Mouse (Mus musculus) kidney, adult 2 months (tissue): ENCODE measurements at regions not wholly inside any gene's neighbourhood (a gene's known extent, or its start where the extent isn't known, plus 50 kb on each side); places are given as distances from the start of the nearest gene placed in this dataset.
"Not testable (repeated sequence)": the region's sequence is repeated elsewhere in the genome, so short reads cannot be mapped to it uniquely, and the experiment has no call there.

Source experiments
- CTCF ChIP-seq: fragments of 200-500 bp; conservative IDR thresholded peaks from 2 replicates; pipeline ENCODE4 v1.5.1; 2011; ENCODE audit warnings: low read depth, mild to moderate bottlenecking, control low read depth, low read length, moderate library complexity, mixed read lengths; ENCODE audit not compliant: insufficient read depth, insufficient read length
- POLR2A ChIP-seq: fragments of 200-500 bp; IDR thresholded peaks from one replicate; pipeline ENCODE4 v1.6.1; 2011; ENCODE audit warnings: low read depth, low read length, control low read depth

GRCm38 (mm10) chr11:29069586-29069985 is 61.0 kb upstream of the Pnpt1 start:
- TF ChIP-seq CTCF, POLR2A: not testable (repeated sequence)
